Mouse (Mus musculus): ENCODE results near the gene Mtcl1. TPM values are rescaled to one million over a fixed set of nuclear protein-coding genes. Genes with fewer than 3 reads are reported as not detected.

The Mtcl1 gene
- polyA plus RNA-seq, 1 experiment from 2014 or later: 10.4 TPM

DNA sequence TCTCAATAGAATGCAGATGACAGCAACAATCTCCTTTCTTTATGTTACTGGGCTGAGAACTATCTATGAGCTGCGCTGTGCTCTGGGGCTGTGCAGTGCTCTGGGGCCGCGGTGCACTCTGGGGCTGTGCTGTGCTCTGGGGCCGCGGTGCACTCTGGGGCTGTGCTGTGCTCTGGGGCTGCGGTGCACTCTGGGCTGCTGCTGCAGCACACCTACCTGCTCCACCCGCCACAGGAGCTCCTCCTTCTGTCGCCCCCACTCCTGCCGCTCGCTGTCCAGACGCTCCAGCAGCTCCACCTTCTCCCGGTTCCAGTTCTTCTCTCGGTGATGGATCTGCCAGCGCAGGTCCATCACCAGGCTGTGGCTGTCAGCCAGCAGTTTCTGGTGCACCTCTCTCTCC, 95.6 kb downstream of the Mtcl1 start:
- WGBS: 65% methylated on average over 14 of the region's 14 CpGs
- no peak overlapping the region for H3K4me3 ChIP-seq
- H3K4me1 ChIP-seq: peaks cover 68% of the 10 kb centered on the region
- H3K36me3 ChIP-seq: no peaks in the 10 kb centered on the region
- ATAC-seq (ENCODE audit: borderline replicate concordance, extremely low read depth, low FRiP score, low TSS enrichment): no peak
- peak overlapping the region; percentile 87 for H3K27ac ChIP-seq
- no peak overlapping the region for H3K9ac ChIP-seq
- H3K4me2 ChIP-seq: no peak overlapping the region
- H3K9me3 ChIP-seq: no peaks in the 10 kb centered on the region
- no peaks in the 10 kb centered on the region for H3K27me3 ChIP-seq

DNA sequence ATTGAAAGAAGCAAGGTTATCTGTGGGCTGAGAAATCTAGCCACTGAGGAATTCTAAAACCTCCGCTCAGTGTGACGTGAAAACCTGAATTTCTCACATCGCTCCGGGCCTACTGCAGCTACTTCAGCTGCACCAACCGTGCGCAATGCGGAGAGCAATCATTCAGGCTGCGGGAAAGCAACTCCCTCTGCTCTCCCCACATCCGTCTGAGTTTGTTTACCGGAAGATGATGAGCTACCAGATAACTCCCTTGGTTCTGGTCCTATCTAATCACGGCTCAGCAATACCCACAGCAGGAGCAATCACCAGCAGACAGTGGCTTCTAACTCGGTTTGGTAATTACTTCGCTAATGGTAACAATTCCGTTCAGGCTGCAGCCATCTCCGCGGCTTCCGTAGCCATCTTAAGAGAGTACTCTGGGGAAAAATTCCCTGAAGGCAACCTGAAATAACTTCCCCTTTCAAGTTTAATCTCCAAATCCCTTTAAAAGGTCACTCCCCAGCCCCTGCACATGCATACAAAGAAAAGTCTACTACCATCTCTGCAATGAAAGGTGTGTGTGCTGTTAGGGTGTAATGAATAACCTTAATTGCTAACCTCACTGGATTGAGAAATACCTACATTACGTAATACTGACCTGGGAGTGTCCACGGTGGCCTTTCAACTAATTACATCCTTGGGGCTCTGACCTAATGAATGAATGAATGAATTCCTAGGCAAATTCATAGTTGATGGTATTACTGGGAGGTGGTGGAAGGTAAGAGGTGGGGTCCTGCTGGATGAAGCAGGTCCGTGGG, 96.5 kb downstream of the Mtcl1 start:
- Histone ChIP-seq H3K4me2 (peak overlapping the region; percentile 26), H3K36me3 (peaks cover 5% of the 10 kb centered on the region; the same call in 1 of the 2 replicates), H3K27me3 (no peaks in the 10 kb centered on the region), H3K4me3 (no peak overlapping the region), H3K9me3 (no peaks in the 10 kb centered on the region), H3K4me1 (peaks cover 60% of the 10 kb centered on the region), H3K9ac (no peak overlapping the region), H3K27ac (peak overlapping the region; percentile 87)
- ATAC-seq (ENCODE audit: borderline replicate concordance, extremely low read depth, low FRiP score, low TSS enrichment): no peak
- WGBS: 29% methylated on average over 20 of the region's 20 CpGs

DNA sequence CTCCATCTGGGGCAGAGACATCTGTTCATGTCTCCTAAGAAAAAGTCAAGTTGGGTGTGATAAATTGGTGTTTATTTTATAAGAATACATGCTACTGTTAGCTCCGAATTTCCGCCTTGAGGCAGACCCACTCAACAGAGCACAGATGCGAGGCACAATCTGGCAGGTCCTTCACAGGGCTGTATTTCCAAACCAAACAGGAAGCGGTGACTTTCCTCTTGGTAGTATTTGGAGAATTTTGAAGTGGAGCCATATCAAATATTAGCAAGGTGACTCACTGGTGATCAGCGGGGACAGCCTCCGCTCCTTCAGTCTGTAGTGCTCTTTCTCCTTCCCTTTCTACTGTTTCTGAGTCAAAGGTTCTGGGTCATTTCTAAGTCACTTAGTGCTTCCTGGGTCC, 97.3 kb downstream of the Mtcl1 start:
- Histone ChIP-seq H3K36me3 (peaks cover 7% of the 10 kb centered on the region; the same call in 1 of the 2 replicates), H3K4me3 (no peak overlapping the region), H3K9me3 (no peaks in the 10 kb centered on the region), H3K4me2 (peak overlapping the region; percentile 26; the same call in 1 of the 2 replicates), H3K4me1 (peaks cover 55% of the 10 kb centered on the region), H3K27me3 (no peaks in the 10 kb centered on the region), H3K27ac (peak overlapping the region; percentile 87), H3K9ac (no peak overlapping the region)
- peak; percentile 62; the same call in 1 of the 2 replicates for ATAC-seq (ENCODE audit: borderline replicate concordance, extremely low read depth, low FRiP score, low TSS enrichment)
- WGBS: 34% methylated on average over 6 of the region's 6 CpGs

DNA sequence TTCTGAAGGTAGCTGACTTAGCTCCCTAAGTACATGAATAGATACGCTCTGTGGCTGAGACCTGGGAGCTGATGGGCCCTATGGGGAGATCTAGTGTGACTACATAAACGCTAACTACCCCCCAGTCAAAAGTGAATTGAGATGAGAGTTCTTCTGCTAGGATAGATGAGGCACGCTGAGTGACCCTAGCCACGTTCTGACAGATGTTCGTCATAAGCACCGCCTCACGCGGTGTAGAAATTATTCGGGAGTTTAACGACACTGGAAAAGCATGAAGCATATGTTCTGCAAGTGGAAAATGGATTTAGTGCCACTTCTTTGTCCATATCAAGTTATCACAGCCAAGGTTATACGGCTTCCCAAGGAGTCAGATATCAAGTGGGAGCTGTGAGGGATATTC, 98.9 kb downstream of the Mtcl1 start:
- Histone ChIP-seq H3K27ac (peak overlapping the region; percentile 87), H3K9me3 (no peaks in the 10 kb centered on the region), H3K9ac (no peak overlapping the region), H3K4me3 (no peak overlapping the region), H3K36me3 (peaks cover 7% of the 10 kb centered on the region; the same call in 1 of the 2 replicates), H3K4me2 (no peak overlapping the region), H3K27me3 (no peaks in the 10 kb centered on the region), H3K4me1 (peaks cover 50% of the 10 kb centered on the region)
- WGBS: 67% methylated on average over 11 of the region's 11 CpGs
- ATAC-seq (ENCODE audit: borderline replicate concordance, extremely low read depth, low FRiP score, low TSS enrichment): no peak

DNA sequence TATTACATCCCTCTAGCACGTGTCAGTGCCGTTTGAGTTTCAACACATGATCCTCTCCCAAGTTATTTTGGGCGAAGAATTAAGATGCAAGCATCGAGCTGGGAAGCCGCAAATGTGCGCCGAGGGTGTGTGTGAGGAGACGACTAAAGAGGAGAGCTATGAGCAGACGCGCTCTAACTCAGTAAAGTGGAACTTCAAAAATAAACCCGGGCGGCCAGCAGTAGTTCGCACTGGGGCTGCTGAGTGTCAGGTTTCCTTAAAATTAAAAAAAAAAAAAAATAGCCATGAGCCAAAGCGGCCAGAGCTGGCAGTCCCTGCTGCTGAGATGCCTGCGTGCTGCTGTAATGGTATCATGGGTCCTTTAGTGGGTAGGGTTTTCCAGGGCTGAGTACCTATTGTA, 99.4 kb downstream of the Mtcl1 start:
- peaks cover 7% of the 10 kb centered on the region; the same call in 1 of the 2 replicates for H3K36me3 ChIP-seq
- no peak overlapping the region for H3K4me3 ChIP-seq
- no peaks in the 10 kb centered on the region for H3K9me3 ChIP-seq
- ATAC-seq (ENCODE audit: borderline replicate concordance, extremely low read depth, low FRiP score, low TSS enrichment): 0 out of 2 replicates have a peak, but pooled peaks have one; percentile 16
- WGBS: 35% methylated on average over 15 of the region's 15 CpGs
- no peaks in the 10 kb centered on the region for H3K27me3 ChIP-seq
- H3K4me2 ChIP-seq: no peak overlapping the region
- H3K27ac ChIP-seq: peak overlapping the region; percentile 87
- no peak overlapping the region for H3K9ac ChIP-seq
- H3K4me1 ChIP-seq: peaks cover 50% of the 10 kb centered on the region

DNA sequence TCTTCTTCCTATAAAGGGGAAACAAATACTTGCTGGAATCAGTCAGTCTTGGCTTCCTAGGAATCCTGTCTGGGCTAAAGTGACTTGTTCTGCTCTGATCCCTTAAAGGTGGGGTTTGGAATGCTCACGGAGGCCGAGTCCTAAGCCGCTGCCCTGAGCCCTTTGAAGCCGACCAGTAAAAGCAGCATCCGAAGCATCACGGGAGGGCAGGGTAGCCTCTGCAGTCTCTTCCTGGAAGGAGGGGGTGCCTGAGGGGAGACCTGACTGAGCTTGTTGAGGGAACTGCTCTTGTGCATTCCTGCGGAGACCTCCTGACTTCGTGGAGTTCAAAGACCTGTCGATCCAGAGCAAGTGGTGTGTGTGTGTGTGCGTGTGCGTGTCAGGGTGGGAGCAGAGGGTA, 103.2 kb downstream of the Mtcl1 start:
- Histone ChIP-seq H3K36me3 (peaks cover 27% of the 10 kb centered on the region), H3K27me3 (no peaks in the 10 kb centered on the region), H3K4me3 (no peak overlapping the region), H3K27ac (no peak overlapping the region), H3K4me2 (no peak overlapping the region), H3K4me1 (peaks cover 22% of the 10 kb centered on the region), H3K9me3 (no peaks in the 10 kb centered on the region), H3K9ac (no peak overlapping the region)
- ATAC-seq (ENCODE audit: borderline replicate concordance, extremely low read depth, low FRiP score, low TSS enrichment): no peak
- 57% methylated on average over 11 of the region's 11 CpGs for WGBS

DNA sequence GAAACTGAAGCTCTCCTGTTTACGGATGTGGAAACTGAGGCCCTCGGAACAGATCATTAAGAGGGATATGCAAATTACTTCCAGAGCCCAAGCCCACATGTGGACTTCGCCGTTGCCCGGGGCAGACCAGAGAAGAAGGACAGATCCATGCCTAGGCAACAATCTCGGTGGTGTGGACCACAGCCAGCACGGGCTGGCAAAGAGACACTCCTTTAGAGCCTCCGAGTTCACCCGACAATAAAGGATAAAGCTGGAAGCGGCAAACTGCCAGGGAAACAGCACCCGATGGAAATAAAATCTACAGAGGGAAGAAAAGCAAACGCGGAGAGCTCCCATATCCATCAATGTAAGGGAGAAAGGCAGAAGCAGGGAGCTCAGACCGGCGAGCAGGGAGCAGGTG, 103.9 kb downstream of the Mtcl1 start:
- Histone ChIP-seq H3K4me1 (peaks cover 15% of the 10 kb centered on the region; the same call in 1 of the 2 replicates), H3K36me3 (peaks cover 27% of the 10 kb centered on the region), H3K9ac (no peak overlapping the region), H3K4me3 (no peak overlapping the region), H3K4me2 (no peak overlapping the region), H3K27me3 (no peaks in the 10 kb centered on the region), H3K27ac (no peak overlapping the region), H3K9me3 (no peaks in the 10 kb centered on the region)
- 84% methylated on average over 15 of the region's 15 CpGs for WGBS
- ATAC-seq (ENCODE audit: borderline replicate concordance, extremely low read depth, low FRiP score, low TSS enrichment): no peak

DNA sequence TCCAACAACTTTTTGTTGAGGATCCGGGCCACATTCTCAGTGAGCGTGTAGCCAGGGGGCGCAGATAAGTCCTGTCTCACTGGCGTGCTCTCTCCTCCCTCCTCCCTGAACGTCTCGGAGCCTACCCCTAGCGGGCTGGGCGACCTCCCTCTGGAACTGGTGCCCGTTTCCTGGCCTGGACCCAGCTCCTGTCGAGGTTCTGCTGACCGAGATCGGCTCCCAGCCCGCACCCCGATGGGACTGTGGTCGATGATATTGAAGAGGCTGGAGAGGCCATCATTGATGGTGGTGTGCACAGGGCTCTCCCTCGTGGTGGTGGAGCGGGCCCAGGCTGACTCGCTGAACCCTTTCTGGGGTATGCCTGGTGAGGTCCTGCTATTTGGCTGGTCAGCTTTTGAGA, 106.6 kb downstream of the Mtcl1 start:
- H3K27me3 ChIP-seq: no peaks in the 10 kb centered on the region
- no peak overlapping the region for H3K9ac ChIP-seq
- no peak overlapping the region for H3K4me2 ChIP-seq
- no peak for ATAC-seq (ENCODE audit: borderline replicate concordance, extremely low read depth, low FRiP score, low TSS enrichment)
- H3K4me3 ChIP-seq: no peak overlapping the region
- no peak overlapping the region for H3K27ac ChIP-seq
- no peaks in the 10 kb centered on the region for H3K4me1 ChIP-seq
- H3K9me3 ChIP-seq: no peaks in the 10 kb centered on the region
- 92% methylated on average over 18 of the region's 18 CpGs for WGBS
- peaks cover 22% of the 10 kb centered on the region for H3K36me3 ChIP-seq

DNA sequence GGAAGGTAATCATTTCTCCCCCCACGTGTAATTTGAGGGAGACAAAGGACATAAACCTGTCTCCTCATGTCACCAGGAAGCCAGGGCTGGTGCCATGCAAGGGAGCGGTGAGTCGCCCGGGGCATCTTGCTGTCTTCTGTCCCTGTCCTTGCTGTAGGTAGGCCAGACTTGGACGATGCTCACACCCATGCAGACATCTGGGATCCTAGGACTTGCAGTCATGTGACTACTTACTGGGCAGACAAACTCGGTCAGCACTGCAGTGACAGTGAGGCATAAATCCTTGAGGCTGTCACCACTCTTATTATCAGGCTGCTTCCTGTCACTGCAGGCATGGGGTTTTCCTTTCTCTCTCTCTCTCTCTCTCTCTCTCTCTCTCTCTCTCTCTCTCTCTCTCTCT, 107.9 kb downstream of the Mtcl1 start:
- Histone ChIP-seq H3K9me3 (no peaks in the 10 kb centered on the region), H3K4me2 (no peak overlapping the region), H3K27me3 (no peaks in the 10 kb centered on the region), H3K9ac (no peak overlapping the region), H3K4me1 (no peaks in the 10 kb centered on the region), H3K4me3 (no peak overlapping the region), H3K36me3 (peaks cover 23% of the 10 kb centered on the region), H3K27ac (no peak overlapping the region)
- 76% methylated on average over 6 of the region's 6 CpGs for WGBS
- ATAC-seq (ENCODE audit: borderline replicate concordance, extremely low read depth, low FRiP score, low TSS enrichment): no peak

DNA sequence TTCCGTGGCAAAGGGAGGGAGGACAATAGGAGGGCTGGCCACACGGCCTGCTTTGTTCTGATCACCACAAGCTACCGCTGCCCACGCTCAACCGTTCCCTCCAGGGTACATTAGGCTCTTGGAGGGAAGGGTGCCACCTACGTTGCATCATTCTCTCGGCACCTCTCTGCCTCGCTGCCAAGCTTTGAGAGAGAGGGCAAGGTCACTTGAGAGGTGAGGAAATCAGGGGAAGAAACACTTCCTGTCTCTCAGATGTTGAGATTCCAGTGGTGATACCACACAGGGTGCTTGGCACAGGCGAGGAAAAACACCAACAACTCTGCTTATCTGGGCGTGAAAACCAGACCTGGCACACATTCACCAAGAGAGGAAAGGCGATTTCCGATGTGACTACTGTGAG, 108.8 kb downstream of the Mtcl1 start:
- Histone ChIP-seq H3K4me3 (no peak overlapping the region), H3K27ac (no peak overlapping the region), H3K4me2 (no peak overlapping the region), H3K9me3 (no peaks in the 10 kb centered on the region), H3K4me1 (no peaks in the 10 kb centered on the region), H3K36me3 (peaks cover 23% of the 10 kb centered on the region), H3K27me3 (no peaks in the 10 kb centered on the region), H3K9ac (no peak overlapping the region)
- 78% methylated on average over 12 of the region's 12 CpGs for WGBS
- no peak for ATAC-seq (ENCODE audit: borderline replicate concordance, extremely low read depth, low FRiP score, low TSS enrichment)

DNA sequence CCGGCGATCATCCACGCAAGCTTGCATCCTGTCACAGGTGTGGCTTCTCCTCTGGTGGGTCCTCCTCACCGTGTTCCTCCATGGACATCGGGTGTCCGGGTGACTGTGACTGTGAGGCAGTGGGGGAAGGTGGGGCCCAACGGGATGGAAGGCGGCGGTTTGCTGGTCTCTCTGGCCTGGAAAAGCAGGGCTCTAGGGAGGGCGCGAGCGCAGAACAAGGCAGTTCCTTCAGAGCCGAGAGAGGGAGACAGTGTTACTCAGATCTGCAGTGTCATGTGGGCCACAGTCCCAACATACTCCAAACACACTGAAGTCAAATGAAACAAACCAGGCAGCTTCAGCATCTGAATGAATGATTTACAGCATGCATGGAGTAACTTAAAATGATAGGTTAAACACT, 111.6 kb downstream of the Mtcl1 start:
- Histone ChIP-seq H3K27ac (no peak overlapping the region), H3K9me3 (no peaks in the 10 kb centered on the region), H3K4me1 (no peaks in the 10 kb centered on the region), H3K4me2 (no peak overlapping the region), H3K9ac (no peak overlapping the region), H3K4me3 (no peak overlapping the region), H3K36me3 (peaks cover 4% of the 10 kb centered on the region; the same call in 1 of the 2 replicates), H3K27me3 (no peaks in the 10 kb centered on the region)
- WGBS: 81% methylated on average over 13 of the region's 13 CpGs
- no peak for ATAC-seq (ENCODE audit: borderline replicate concordance, extremely low read depth, low FRiP score, low TSS enrichment)

DNA sequence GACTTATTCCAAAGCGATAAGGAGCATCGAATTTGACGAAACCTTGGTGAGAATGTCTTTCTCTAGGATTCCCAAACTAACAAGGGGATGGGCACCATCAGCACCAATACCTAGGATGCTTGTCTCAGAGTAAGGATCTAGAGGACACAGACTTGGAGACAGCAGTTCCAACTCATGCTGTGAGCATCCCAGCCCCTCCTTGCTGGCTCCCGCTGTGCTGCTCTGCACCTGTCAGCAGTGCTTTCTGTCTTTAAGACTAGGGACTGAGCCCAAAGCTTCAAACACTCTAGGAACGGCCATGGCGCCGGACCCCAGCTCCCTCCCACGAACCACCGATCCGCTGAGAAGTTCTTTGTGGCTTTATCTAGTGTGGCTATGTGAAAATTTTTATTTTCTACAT, 114.0 kb downstream of the Mtcl1 start:
- no peak overlapping the region for H3K27ac ChIP-seq
- peaks cover 3% of the 10 kb centered on the region; the same call in 1 of the 2 replicates for H3K36me3 ChIP-seq
- no peak for ATAC-seq (ENCODE audit: borderline replicate concordance, extremely low read depth, low FRiP score, low TSS enrichment)
- no peaks in the 10 kb centered on the region for H3K4me1 ChIP-seq
- 96% methylated on average over 10 of the region's 10 CpGs for WGBS
- no peak overlapping the region for H3K4me2 ChIP-seq
- H3K27me3 ChIP-seq: no peaks in the 10 kb centered on the region
- no peak overlapping the region for H3K4me3 ChIP-seq
- no peak overlapping the region for H3K9ac ChIP-seq
- H3K9me3 ChIP-seq: no peaks in the 10 kb centered on the region
